Mouse (Mus musculus): ENCODE measurements at regions not wholly inside any gene's neighbourhood (a gene's known extent, or its start where the extent isn't known, plus 50 kb on each side); places are given as distances from the start of the nearest gene placed in this dataset.

GRCm38 (mm10) chr11:21036161-21036916 is 54.8 kb upstream of the Peli1 start:
- DNase-seq (ENCODE audit: low spot score in 2 of 2): no peak

GRCm38 (mm10) chr11:21037267-21037906 is 53.7 kb upstream of the Peli1 start:
- DNase-seq (ENCODE audit: low spot score in 2 of 2): no peak

GRCm38 (mm10) chr11:21041201-21041600 is 49.9 kb upstream of the Peli1 start:
- no peak for DNase-seq (ENCODE audit: low spot score in 2 of 2)
